Mouse (Mus musculus): ENCODE measurements at regions not wholly inside any gene's neighbourhood (a gene's known extent, or its start where the extent isn't known, plus 50 kb on each side); places are given as distances from the start of the nearest gene placed in this dataset.

GRCm38 (mm10) chr19:30435054-30435738 is 114.3 kb downstream of the Dkk1 start:
- no peak for DNase-seq

GRCm38 (mm10) chr19:30450869-30451542 is 98.5 kb downstream of the Dkk1 start:
- no peak for DNase-seq

DNA sequence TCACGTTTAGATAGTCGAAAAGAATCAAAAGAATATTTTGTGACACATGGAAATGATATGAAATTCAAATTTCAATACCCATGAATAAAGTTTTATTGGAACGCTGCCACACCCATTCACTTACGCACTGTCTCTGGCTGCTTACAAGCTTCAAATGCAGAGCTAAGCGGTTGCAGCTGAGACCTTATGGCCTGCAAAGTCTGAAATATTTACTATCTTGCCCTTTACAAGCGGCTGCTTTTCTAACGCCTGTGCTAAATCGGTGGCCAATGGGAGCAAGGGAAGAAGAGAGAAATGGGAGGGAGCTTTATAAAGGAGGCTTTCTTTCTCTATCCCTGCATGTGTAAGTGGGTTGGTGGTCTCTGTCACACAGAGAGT is 97.9 kb downstream of the Dkk1 start:
- DNase-seq, result no peak

GRCm38 (mm10) chr19:30452671-30453070 is 96.8 kb downstream of the Dkk1 start:
- DNase-seq, result no peak

DNA sequence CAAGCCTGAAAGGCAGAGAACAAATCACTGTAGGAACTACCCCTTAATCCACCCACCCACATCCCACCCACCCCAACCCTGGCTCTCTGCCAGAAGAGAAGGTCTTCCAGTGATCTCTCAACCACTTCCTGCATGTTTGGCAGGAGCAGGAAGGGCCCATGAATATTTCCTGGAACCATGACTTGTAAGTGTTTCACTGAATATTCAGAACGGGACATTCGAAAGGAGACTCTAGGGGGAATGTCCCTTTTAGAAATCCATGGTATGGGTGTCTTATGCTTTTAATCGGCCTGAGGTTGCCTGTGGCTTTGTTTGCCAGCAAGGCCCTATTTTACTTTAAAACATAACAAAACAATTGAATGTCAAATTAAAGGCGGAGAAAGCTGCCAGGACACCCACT is 66.0 kb downstream of the Dkk1 start:
- DNase-seq, result no peak

GRCm38 (mm10) chr19:30489786-30490185 is 59.7 kb downstream of the Dkk1 start:
- DNase-seq, result no peak

DNA sequence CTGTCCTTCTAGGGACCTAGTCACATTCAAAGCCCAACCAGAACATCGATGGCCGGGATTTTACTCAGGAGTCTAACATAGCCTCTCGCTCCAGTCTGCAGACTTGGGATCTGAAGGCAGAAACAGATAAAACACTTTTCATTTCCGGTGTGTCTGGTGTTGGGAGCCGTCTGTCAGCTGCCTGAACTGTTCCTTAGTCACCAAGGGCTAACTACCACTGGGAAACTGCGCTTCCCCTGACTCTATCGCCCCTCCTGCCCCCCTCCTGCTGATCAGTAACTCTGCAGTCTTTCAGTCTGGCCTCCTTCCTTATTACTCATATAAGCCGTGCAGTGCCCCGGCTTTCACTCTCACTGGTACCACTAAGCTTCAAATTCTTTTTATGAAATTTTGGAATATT is 58.5 kb downstream of the Dkk1 start:
- no peak for DNase-seq

All from lung, postnatal 14 days (tissue).